Mouse (Mus musculus) embryonic facial prominence, embryonic 11.5 days (tissue): ENCODE results near the gene Gm21976. TPM values are rescaled to one million over a fixed set of nuclear protein-coding genes. Genes with fewer than 3 reads are reported as not detected.

Experiments
- ATAC-seq: fragments of 200-750 bp; cut with Nextera tagmentation; replicated peaks from 2 replicates; pipeline ENCODE4 v1.8.0; 2017; ENCODE audit warnings: low read depth; ENCODE audit not compliant: insufficient number of reproducible peaks, low FRiP score, low TSS enrichment
- DNase-seq: peaks from one replicate; pipeline ENCODE4 v3.0.0-alpha.2; 2015; ENCODE audit warnings: low spot score
- H3K27ac ChIP-seq: fragments of 300-500 bp; sonication (generic); replicated peaks from 2 replicates; pipeline ENCODE4 v1.5.1; 2014; ENCODE audit warnings: mild to moderate bottlenecking, low read depth, low read length, control low read depth
- H3K27me3 ChIP-seq: fragments of 300-500 bp; sonication (generic); 2 replicates; pipeline ENCODE4 v1.6.1; 2014; ENCODE audit warnings: mild to moderate bottlenecking, low read length, moderate library complexity, mixed read lengths; ENCODE audit not compliant: control insufficient read depth, insufficient read depth
- H3K36me3 ChIP-seq: fragments of 300-500 bp; sonication (generic); replicated peaks from 2 replicates; pipeline ENCODE4 v1.6.1; 2014; ENCODE audit warnings: low read depth, mild to moderate bottlenecking, low read length, moderate library complexity, mixed read lengths; ENCODE audit not compliant: control insufficient read depth, insufficient read depth
- H3K4me1 ChIP-seq: fragments of 300-500 bp; sonication (generic); 2 replicates; pipeline ENCODE4 v1.6.1; 2014; ENCODE audit warnings: low read length, mixed read lengths; ENCODE audit not compliant: control insufficient read depth, insufficient read depth
- H3K4me2 ChIP-seq: fragments of 300-500 bp; sonication (generic); 2 replicates; pipeline ENCODE4 v1.6.1; 2014; ENCODE audit warnings: low read depth, mild to moderate bottlenecking, control low read depth, low read length, moderate library complexity
- H3K4me3 ChIP-seq: fragments of 300-500 bp; sonication (generic); 2 replicates; pipeline ENCODE4 v1.5.1; 2014; ENCODE audit warnings: low read depth, low read length, control low read depth
- H3K9ac ChIP-seq: fragments of 300-500 bp; sonication (generic); replicated peaks from 2 replicates; pipeline ENCODE4 v1.6.1; 2014; ENCODE audit warnings: mild to moderate bottlenecking, control low read depth, low read length
- H3K9me3 ChIP-seq: fragments of 300-500 bp; sonication (generic); replicated peaks from 2 replicates; pipeline ENCODE4 v1.6.1; 2016; ENCODE audit warnings: mild to moderate bottlenecking, low read length, inconsistent platforms, mixed read lengths; ENCODE audit not compliant: control insufficient read depth
- WGBS: fragments of 180-500 bp; shearing (Covaris S2); extraction: QIAGEN DNeasy Blood & Tissue Kit; methylation state at CpG from one replicate; pipeline ENCODE4 v1.1.7; 2014; 5-methylcytosine and 5-hydroxymethylcytosine counted together
- polyA plus RNA-seq: library from polyadenylated mRNA; unstranded; fragments of >200 nt; fragmentation: Nextera tagmentation; extraction: Ambion mirVana; gene quantifications from 2 replicates; pipeline ENCODE4 v1.2.1, GENCODE M21; 2014

Gm21976 gene
- polyA plus RNA-seq, 1 experiment from 2014 or later = not detected

DNA sequence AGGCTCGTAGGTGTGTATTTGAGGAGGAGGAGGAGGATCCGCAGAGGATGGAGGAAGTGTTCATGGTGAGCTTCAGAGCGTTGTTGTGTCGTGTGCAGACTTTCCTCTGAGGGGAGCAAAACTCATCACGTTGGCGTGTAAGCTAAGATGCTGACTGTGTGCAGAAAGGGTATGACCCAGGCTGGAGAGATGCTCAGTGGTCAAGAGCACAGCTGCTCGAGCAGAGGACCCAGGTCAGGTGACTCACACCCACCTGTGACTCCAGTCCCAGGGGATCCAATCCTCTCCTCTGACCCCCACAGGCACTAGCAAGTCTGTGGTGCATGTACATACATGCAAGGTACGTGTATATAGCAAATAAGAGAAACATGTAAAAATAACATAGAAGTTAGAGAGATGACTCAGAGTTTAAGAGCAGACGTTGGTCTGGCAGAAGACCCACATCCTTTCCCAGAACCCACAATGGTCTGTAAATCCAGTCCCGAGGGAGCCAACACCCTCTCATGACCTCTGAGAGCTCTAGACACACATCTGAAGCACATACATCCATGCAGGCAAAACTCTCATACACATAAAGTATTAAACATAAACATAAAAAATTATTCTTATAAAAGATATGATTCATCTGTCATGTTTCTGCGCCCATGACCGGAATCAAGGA, 1.4 kb downstream of the Gm21976 start:
- DNase-seq (no peak), ATAC-seq (no peak)
- Histone ChIP-seq H3K4me1 (no peaks in the 10 kb centered on the region), H3K9ac (no peak overlapping the region), H3K27ac (no peak overlapping the region), H3K9me3 (no peaks in the 10 kb centered on the region), H3K4me3 (no peak overlapping the region), H3K4me2 (no peak overlapping the region), H3K27me3 (no peaks in the 10 kb centered on the region), H3K36me3 (no peaks in the 10 kb centered on the region)
- WGBS = 81% methylated on average over 12 of the region's 12 CpGs

DNA sequence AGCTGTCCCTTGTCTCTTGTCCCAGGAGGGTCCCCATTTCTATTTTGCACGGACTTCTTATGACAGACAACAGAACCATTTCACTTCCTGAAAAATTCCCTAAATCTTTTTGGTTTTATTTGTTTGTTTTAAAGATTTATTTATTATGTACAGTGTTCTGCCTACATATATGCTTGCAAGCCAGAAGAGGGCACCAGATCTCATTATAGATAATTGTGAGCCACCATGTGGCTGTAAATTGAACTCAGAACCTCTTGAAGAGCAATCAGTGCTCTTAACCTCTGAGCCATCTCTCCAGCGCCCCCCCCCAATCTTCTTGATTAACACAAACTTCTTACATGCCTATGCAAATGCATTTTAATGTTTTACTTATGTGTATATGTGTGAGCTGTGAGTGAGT, 11.0 kb downstream of the Gm21976 start:
- H3K36me3 ChIP-seq = no peaks in the 10 kb centered on the region
- no peak overlapping the region for H3K4me2 ChIP-seq
- no peaks in the 10 kb centered on the region for H3K27me3 ChIP-seq
- no peaks in the 10 kb centered on the region for H3K4me1 ChIP-seq
- ATAC-seq = no peak
- no peaks in the 10 kb centered on the region for H3K9me3 ChIP-seq
- H3K9ac ChIP-seq = no peak overlapping the region
- WGBS = 50% methylated on average over 2 of the region's 2 CpGs
- no peak for DNase-seq
- H3K4me3 ChIP-seq = no peak overlapping the region
- no peak overlapping the region for H3K27ac ChIP-seq

DNA sequence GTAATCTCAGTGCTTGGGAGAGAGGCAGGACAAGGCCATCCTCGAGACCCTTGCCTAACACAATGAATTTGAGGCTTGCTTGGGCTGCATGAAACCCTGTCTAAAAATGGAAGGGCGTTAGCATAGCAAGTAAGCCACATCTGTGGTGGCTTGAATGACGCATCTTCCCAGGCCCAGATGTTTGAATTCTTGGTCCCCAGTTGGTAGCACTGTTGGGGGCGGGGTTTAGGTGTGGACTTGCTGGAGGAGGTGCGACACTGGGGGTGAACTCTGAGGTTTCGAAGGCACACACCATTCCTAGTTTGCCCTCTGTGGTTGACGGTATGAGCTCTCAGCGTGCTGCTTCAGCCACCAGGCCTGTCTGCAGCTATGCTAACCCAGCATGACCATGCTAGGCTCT, 12.0 kb downstream of the Gm21976 start:
- Histone ChIP-seq H3K27ac (no peak overlapping the region), H3K9me3 (no peaks in the 10 kb centered on the region), H3K4me3 (no peak overlapping the region), H3K4me1 (no peaks in the 10 kb centered on the region), H3K27me3 (no peaks in the 10 kb centered on the region), H3K4me2 (no peak overlapping the region), H3K36me3 (no peaks in the 10 kb centered on the region), H3K9ac (no peak overlapping the region)
- no peak for ATAC-seq
- WGBS = 75% methylated on average over 8 of the region's 8 CpGs
- no peak for DNase-seq

DNA sequence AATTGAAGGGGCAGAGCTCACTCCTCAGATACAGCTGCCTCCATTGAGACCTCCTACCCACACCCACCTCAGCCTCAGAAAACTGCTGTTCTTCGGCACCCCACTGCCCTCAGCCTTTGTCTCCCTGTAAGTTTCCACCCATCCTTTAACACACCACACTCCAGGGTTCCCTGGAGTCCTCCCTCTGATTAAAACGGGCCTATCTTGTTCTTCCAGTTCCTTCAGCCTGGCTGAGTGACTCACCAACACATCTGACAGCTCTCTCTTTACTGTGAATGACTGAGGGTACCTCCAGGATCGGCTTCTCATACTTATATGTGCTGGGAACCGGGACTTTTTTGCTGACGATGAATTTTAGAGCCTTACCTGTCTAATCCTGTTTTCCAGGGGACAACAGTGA, 16.4 kb downstream of the Gm21976 start:
- Histone ChIP-seq H3K4me2 (no peak overlapping the region), H3K27ac (no peak overlapping the region)

DNA sequence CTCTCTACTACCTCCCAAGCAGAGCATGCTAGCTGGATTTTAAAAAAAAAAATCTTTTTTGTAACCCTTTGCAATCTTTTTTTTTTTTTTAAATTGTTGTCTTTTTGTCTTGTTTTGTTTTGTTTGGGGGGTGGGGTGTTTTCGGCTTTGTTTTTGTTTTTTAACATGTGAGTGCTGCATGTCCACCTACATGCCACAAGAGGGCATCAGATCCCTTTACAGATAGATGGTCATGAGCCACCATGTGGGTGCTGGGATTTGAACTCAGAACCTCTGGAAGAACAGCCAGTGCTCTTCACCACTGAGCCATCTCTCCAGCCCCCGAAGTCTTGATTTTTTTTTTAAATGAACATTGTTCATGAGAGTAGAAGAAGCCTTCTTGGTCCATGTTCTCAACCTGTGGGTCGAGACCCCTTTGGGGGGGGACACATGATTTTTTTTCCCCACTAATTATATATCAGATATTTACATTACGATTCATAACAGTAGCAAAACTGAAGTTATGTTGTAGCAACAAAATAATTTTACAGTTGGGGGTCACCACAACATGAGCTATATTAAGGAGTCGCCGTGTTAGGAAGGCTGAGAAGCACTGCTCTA, 18.3 kb downstream of the Gm21976 start:
- 89% methylated on average over 6 of the region's 6 CpGs for WGBS
- Histone ChIP-seq H3K4me3 (no peak overlapping the region), H3K4me2 (no peak overlapping the region), H3K27ac (no peak overlapping the region), H3K4me1 (no peaks in the 10 kb centered on the region), H3K36me3 (no peaks in the 10 kb centered on the region), H3K9ac (no peak overlapping the region), H3K9me3 (no peaks in the 10 kb centered on the region), H3K27me3 (no peaks in the 10 kb centered on the region)
- ATAC-seq (no peak), DNase-seq (no peak)

More for the DNA sequence above, 16.4 kb downstream of the Gm21976 start:
- H3K9ac ChIP-seq = no peak overlapping the region
- no peak for ATAC-seq
- H3K27me3 ChIP-seq = no peaks in the 10 kb centered on the region
- 55% methylated on average over 5 of the region's 5 CpGs for WGBS
- H3K9me3 ChIP-seq = no peaks in the 10 kb centered on the region
- no peaks in the 10 kb centered on the region for H3K36me3 ChIP-seq
- no peak overlapping the region for H3K4me3 ChIP-seq
- DNase-seq = peak; percentile 32
- H3K4me1 ChIP-seq = no peaks in the 10 kb centered on the region

DNA sequence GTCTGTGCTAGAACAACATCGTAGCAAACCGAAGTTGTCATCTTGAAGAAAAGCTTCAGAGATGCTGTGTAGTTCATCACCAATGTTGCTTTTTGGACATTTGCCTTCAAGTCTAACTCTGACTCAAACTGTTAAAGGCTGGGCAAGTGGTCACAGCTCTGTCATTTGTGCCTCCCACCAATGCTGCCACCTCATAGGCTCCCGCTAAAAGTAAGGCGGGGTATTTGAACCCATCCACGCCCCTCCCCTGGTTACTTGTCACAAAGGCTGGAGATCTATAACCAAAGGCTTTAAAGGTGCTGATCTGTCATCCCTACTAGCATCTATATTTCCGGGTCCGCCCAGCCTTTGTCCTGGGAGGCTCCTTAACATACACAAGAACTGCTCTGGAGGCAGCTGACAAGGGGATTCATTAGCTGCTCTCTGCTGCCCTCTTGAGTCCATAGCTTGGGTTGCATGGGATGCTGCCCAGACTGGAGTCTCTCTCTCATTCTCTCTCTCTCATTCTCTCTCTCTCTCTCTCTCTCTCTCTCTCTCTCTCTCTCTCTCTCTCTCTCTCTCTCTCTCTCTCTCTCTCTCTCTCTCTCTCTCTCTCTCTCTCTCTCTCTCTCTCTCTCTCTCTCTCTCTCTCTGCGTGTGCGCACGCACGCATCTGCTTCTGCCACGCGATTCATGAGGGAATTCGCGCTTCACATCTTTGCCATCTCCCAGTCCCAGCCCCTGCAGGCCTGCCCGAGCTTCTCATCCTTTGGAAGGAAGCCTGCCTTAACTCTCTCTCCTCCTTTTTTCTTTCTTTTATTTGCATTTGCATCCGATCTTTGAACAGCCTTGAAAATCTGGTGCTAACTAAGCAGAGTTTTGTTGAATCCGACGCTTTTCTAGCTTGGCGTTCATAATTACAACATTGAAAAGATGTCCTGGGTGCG, 19.4 kb downstream of the Gm21976 start:
- Histone ChIP-seq H3K27me3 (no peaks in the 10 kb centered on the region), H3K36me3 (no peaks in the 10 kb centered on the region), H3K4me1 (no peaks in the 10 kb centered on the region), H3K9ac (peak overlapping the region; percentile 22; the same call in 1 of the 2 replicates), H3K4me3 (no peak overlapping the region), H3K4me2 (no peak overlapping the region), H3K9me3 (no peaks in the 10 kb centered on the region), H3K27ac (no peak overlapping the region)
- WGBS = 56% methylated on average over 21 of the region's 21 CpGs
- DNase-seq = peak; percentile 94
- ATAC-seq = peak; percentile 60; the same call in 1 of the 2 replicates

DNA sequence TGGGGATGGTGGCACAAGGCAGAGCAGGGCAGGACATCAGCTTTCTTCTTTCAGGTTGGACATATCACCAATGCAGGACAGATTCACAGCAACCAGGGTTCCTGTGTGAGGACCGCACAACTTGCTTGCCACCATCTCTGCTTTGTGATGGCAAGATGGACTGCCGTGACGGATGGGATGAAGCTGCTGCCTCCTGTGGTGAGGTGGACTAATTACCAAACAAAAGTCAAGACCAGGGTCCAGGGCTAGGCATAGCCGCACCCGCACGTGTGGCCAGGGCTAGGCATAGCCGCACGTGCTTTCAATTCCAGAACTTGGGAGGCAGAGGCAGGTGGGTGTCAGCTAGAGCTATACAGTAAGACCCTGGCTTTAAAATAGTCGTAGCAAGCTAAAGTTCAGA, 25.6 kb downstream of the Gm21976 start:
- Histone ChIP-seq H3K27ac (no peak overlapping the region), H3K4me2 (no peak overlapping the region), H3K36me3 (no peaks in the 10 kb centered on the region; the same call in 1 of the 2 replicates), H3K4me1 (no peaks in the 10 kb centered on the region), H3K9ac (no peak overlapping the region), H3K9me3 (no peaks in the 10 kb centered on the region), H3K4me3 (no peak overlapping the region), H3K27me3 (no peaks in the 10 kb centered on the region)
- WGBS = 90% methylated on average over 9 of the region's 9 CpGs
- DNase-seq = no peak
- no peak for ATAC-seq

DNA sequence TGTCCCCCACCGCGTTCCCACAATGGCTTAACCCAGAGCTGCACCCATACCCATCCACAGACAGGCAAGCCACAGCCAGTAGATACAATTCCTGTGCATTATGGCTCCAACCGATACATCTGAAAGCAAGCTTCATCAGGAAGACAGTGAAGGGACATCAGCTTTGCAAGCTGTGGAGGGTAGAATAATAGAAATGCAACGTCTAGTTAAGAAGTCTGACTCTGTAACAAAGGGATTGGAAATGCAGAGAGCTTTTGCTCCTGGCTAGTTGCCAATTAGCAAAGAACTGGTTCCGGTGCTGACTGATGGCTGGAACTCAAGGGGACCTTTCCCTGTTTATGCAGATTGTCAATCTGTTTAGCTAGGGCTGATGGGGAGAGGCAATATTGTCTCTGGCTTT, 26.7 kb downstream of the Gm21976 start:
- H3K27ac ChIP-seq = no peak overlapping the region
- no peak for DNase-seq
- ATAC-seq = no peak

More for the DNA sequence above, 26.7 kb downstream of the Gm21976 start:
- H3K36me3 ChIP-seq = peaks cover 2% of the 10 kb centered on the region
- no peaks in the 10 kb centered on the region for H3K27me3 ChIP-seq
- no peaks in the 10 kb centered on the region for H3K9me3 ChIP-seq
- no peak overlapping the region for H3K9ac ChIP-seq
- no peak overlapping the region for H3K4me3 ChIP-seq
- H3K4me1 ChIP-seq = no peaks in the 10 kb centered on the region
- no peak overlapping the region for H3K4me2 ChIP-seq
- WGBS = 46% methylated on average over 5 of the region's 5 CpGs
